Mouse (Mus musculus) myocyte (in vitro differentiated cells): ENCODE data around the gene Stam2.

Source experiments
- MAX ChIP-seq: IDR thresholded peaks from one replicate; pipeline ENCODE4 v1.6.1; 2011; ENCODE audit warnings: low read depth, mild to moderate bottlenecking, control low read depth
- POLR2A ChIP-seq: IDR thresholded peaks from one replicate; pipeline ENCODE4 v1.6.1; 2011; ENCODE audit warnings: low read depth, mild to moderate bottlenecking, control low read depth, moderate library complexity; ENCODE audit not compliant: insufficient read length

DNA sequence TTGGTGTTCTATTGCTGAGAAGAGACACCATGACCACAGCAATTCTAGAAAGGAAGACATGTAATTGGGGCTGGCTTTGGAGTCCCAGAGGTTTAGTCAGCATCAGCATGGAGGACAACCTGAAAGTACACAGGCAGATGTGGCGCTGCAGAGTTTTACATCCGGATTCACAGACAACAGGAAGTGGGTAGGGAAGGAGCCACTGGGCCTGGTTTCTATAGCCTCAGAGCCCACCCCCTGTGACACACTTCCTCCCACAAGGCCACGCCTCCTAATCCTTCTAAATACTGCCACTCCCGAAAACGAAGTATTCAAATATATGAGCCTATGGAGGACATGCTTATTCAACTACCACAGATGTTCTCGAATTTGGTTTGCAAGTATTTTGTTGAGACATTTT lies 23.0 kb upstream of the Stam2 start:
- TF ChIP-seq POLR2A = no peak
- no peak for TF ChIP-seq MAX
